Mouse (Mus musculus) stomach, postnatal 0 days (tissue): Measurements from ENCODE around the gene Disc1.

Source experiments
- CTCF ChIP-seq: IDR thresholded peaks from 2 replicates; pipeline ENCODE4 v1.5.1; 2016; ENCODE audit warnings: antibody characterized with exemption, low read depth, mild to moderate bottlenecking, moderate library complexity
- EP300 ChIP-seq: optimal IDR thresholded peaks from 2 replicates; pipeline ENCODE3; 2016; ENCODE audit warnings: antibody characterized with exemption

GRCm38 (mm10) chr8:125130835-125131234, 76.8 kb downstream of the Disc1 start:
- TF ChIP-seq CTCF (no peak), EP300 (no peak)
